Mouse (Mus musculus) liver, adult 2 months (tissue): ENCODE measurements around the gene Nhsl1.

Source experiments
- CTCF ChIP-seq: fragments of 200-500 bp; IDR thresholded peaks from 2 replicates; pipeline ENCODE4 v1.5.1; 2011; ENCODE audit warnings: low read depth, low read length, control low read depth
- POLR2A ChIP-seq: fragments of 200-500 bp; IDR thresholded peaks from 2 replicates; pipeline ENCODE4 v1.6.1; 2011; ENCODE audit warnings: low read length, control low read depth; ENCODE audit not compliant: insufficient read depth; ENCODE audit errors: extremely low read depth

GRCm38 (mm10) chr10:18525311-18525710, 206.5 kb downstream of the Nhsl1 start:
- no peak for TF ChIP-seq CTCF
- TF ChIP-seq POLR2A, result no peak
